Mouse (Mus musculus) megakaryocyte, embryonic 14.5 days (primary cell): ENCODE data around the gene Dync1li1. TPM values are rescaled to one million over a fixed set of nuclear protein-coding genes. Genes with fewer than 3 reads are reported as not detected.

Experiments used
- H3K27me3 ChIP-seq: replicated peaks from 2 replicates; pipeline ENCODE3; 2012; ENCODE audit warnings: inconsistent platforms
- H3K36me3 ChIP-seq: replicated peaks from 2 replicates; pipeline ENCODE3; 2012; ENCODE audit warnings: low read length, inconsistent platforms, mixed read lengths
- H3K4me1 ChIP-seq: 2 replicates; pipeline ENCODE4 v1.6.1; 2012; ENCODE audit warnings: inconsistent platforms
- H3K4me3 ChIP-seq: replicated peaks from 2 replicates; pipeline ENCODE3; 2012; ENCODE audit warnings: moderate library complexity, mild to moderate bottlenecking, inconsistent platforms
- H3K9me3 ChIP-seq: 2 replicates; pipeline ENCODE4 v1.6.1; 2012; ENCODE audit warnings: inconsistent platforms
- FLI1 ChIP-seq: IDR thresholded peaks from 2 replicates; pipeline ENCODE4 v1.6.1; 2012; ENCODE audit warnings: low read length, inconsistent platforms, mixed read lengths
- GATA1 ChIP-seq: IDR thresholded peaks from 3 replicates; pipeline ENCODE4 v1.6.1; 2012; ENCODE audit warnings: mixed read lengths, low read length, inconsistent platforms, borderline replicate concordance
- polyA plus RNA-seq: library from polyadenylated mRNA; stranded (reverse); fragments of >175 nt; gene quantifications from 2 replicates; pipeline ENCODE4 v1.2.3, GENCODE M21; 2012; ENCODE audit warnings: low replicate concordance; ENCODE audit not compliant: insufficient read depth

The Dync1li1 gene
- polyA plus RNA-seq, 1 experiment, result 15.1 TPM

DNA sequence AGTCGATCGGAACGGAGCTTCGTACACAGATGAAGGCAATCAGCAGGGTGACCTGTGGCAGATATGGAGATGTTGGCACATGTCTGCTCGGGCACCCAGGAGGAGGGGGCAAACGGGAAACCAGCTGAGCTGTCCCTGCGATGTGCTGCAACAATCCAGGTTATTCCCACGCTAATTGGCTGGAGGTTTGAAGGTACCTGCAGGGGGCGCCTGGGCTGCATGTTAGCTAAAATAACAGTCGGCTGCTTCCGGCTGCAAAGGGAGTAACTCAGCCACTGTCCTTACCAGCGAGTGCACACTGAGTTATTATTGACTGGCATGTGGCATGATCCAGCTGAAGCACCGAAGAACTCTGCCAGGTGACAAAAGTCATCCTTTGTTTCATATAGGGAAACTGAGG, 74.8 kb downstream of the Dync1li1 start:
- Histone ChIP-seq H3K4me1 (peaks cover 23% of the 10 kb centered on the region), H3K27me3 (peaks cover 2% of the 10 kb centered on the region), H3K9me3 (peaks cover 6% of the 10 kb centered on the region; the same call in 1 of the 2 replicates), H3K4me3 (no peak overlapping the region), H3K36me3 (peaks cover 81% of the 10 kb centered on the region)
- TF ChIP-seq GATA1, result no peak
- TF ChIP-seq FLI1, result no peak

DNA sequence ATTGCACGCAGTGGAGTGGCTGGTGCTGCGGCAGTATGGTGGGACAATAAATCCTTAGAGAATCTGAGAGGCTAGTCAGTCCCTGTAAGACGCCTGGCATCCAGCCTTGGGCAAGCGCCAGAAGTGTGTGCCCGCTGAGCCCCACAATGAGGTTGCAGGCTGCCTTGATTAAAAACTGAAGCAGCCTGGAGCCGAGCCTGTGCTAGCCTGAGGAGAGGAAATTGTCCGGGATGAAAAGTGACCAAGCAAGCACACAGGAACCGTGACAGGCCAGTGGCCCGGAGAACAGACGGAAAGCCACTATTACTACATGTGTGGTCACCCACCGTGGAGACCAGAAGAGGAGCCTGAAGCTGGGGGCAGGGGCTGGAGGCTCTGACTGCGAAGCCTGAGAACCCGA, 78.4 kb downstream of the Dync1li1 start:
- Histone ChIP-seq H3K36me3 (peaks cover 68% of the 10 kb centered on the region), H3K4me1 (peaks cover 34% of the 10 kb centered on the region), H3K4me3 (no peak overlapping the region), H3K9me3 (peaks cover 11% of the 10 kb centered on the region), H3K27me3 (peaks cover 5% of the 10 kb centered on the region)
- no peak for TF ChIP-seq GATA1
- no peak for TF ChIP-seq FLI1

GRCm38 (mm10) chr9:114767507-114767906, 78.9 kb downstream of the Dync1li1 start:
- no peak overlapping the region for H3K4me3 ChIP-seq
- TF ChIP-seq GATA1 (no peak), FLI1 (no peak)
- H3K27me3 ChIP-seq, result peaks cover 6% of the 10 kb centered on the region
- H3K4me1 ChIP-seq, result peaks cover 34% of the 10 kb centered on the region
- H3K36me3 ChIP-seq, result peaks cover 70% of the 10 kb centered on the region
- H3K9me3 ChIP-seq, result peaks cover 16% of the 10 kb centered on the region

- peaks cover 33% of the 10 kb centered on the region for H3K4me1 ChIP-seq
- peaks cover 6% of the 10 kb centered on the region for H3K27me3 ChIP-seq
- no peak overlapping the region for H3K4me3 ChIP-seq
- no peak for TF ChIP-seq GATA1
- no peak for TF ChIP-seq FLI1
- peaks cover 67% of the 10 kb centered on the region for H3K36me3 ChIP-seq
- H3K9me3 ChIP-seq, result peaks cover 16% of the 10 kb centered on the region
Observed at GRCm38 (mm10) chr9:114768066-114768465, 79.5 kb downstream of the Dync1li1 start.

- peaks cover 56% of the 10 kb centered on the region for H3K36me3 ChIP-seq
- peaks cover 6% of the 10 kb centered on the region for H3K27me3 ChIP-seq
- peaks cover 47% of the 10 kb centered on the region for H3K4me1 ChIP-seq
- H3K4me3 ChIP-seq, result no peak overlapping the region
- TF ChIP-seq GATA1 (no peak), FLI1 (no peak)
- peaks cover 16% of the 10 kb centered on the region for H3K9me3 ChIP-seq
Observed at GRCm38 (mm10) chr9:114770224-114770623, 81.6 kb downstream of the Dync1li1 start.

- Histone ChIP-seq H3K9me3 (peaks cover 11% of the 10 kb centered on the region), H3K4me1 (peaks cover 60% of the 10 kb centered on the region), H3K4me3 (no peak overlapping the region), H3K27me3 (peaks cover 7% of the 10 kb centered on the region), H3K36me3 (peaks cover 44% of the 10 kb centered on the region)
- TF ChIP-seq FLI1, result no peak
- TF ChIP-seq GATA1, result no peak
Observed at GRCm38 (mm10) chr9:114771565-114771964, 83.0 kb downstream of the Dync1li1 start.

Other genes starting within 250 kb of the Dync1li1 start
- not detected in 2 replicates for gene Ccr4, start 183.9 kb upstream of the Dync1li1 start, polyA plus RNA-seq
- not detected in 2 replicates for gene C130032M10Rik, start 173.1 kb upstream of the Dync1li1 start, polyA plus RNA-seq
- 0.28 TPM in 1 of 2 replicates, not detected in the other for gene Trim71, start 124.4 kb upstream of the Dync1li1 start, polyA plus RNA-seq
- 7.8 and 9.6 TPM in 2 replicates for gene Cnot10, start 48.6 kb upstream of the Dync1li1 start, polyA plus RNA-seq
- gene Cmtm6, start 42.3 kb downstream of the Dync1li1 start, polyA plus RNA-seq, result 4.9 and 10.3 TPM in 2 replicates
- 103 and 110 TPM in 2 replicates for gene Cmtm7, start 93.1 kb downstream of the Dync1li1 start, polyA plus RNA-seq
- 3.0 TPM in 1 of 2 replicates, not detected in the other for gene Cmtm8, start 155.4 kb downstream of the Dync1li1 start, polyA plus RNA-seq
- gene Gpd1l, start 245.2 kb downstream of the Dync1li1 start, polyA plus RNA-seq, result 3.8 TPM in 1 of 2 replicates, not detected in the other